ENCODE assay signal across 7 mouse cellular contexts in genomic region chr17:47009898-47010721, GRCm38 (mm10). TPM values are rescaled to one million over a fixed set of nuclear protein-coding genes. Genes with fewer than 3 reads are reported as not detected.
DNase-seq lines count a peak whose midpoint lies in the region; ATAC-seq lines count a peak whose summit lies in the region.

TSS of gene Ubr2 (minus strand) at chr17:47010556.

- DNase-seq in adrenal gland, adult 2 months, result peak; percentile 98
- DNase-seq in embryo, embryonic 11.5 days (ENCODE audit: low read depth, low spot score), result peak; percentile 88
- DNase-seq in gastrocnemius, postnatal 36 days, result peak; percentile 87 to 92
- peak; percentile 88 to 96 for DNase-seq in left cerebral cortex, postnatal 25 days (ENCODE audit: low spot score in 2 of 2)
- DNase-seq in midbrain, embryonic 10.5 days (ENCODE audit: low spot score), result peak; percentile 93
- peak; percentile 79 for DNase-seq in right cerebral cortex, postnatal 4 days

- H3K4me1 ChIP-seq in intestine, embryonic 15.5 days (replicated peaks), result peaks cover 18% of the 10 kb centered on the region; the same call in 1 of the 2 replicates
- peaks cover 22% of the 10 kb centered on the region for H3K4me1 ChIP-seq in midbrain, embryonic 10.5 days

- no peaks in the 10 kb centered on the region for H3K36me3 ChIP-seq in intestine, embryonic 15.5 days
- peaks cover 13% of the 10 kb centered on the region for H3K36me3 ChIP-seq in midbrain, embryonic 10.5 days

- under 1% methylated on average over 77 of the region's 77 CpGs for WGBS in intestine, embryonic 15.5 days
- under 1% methylated on average over 76 of the region's 77 CpGs for WGBS in midbrain, embryonic 10.5 days

- peak within 1 kb of the TSS; percentile 92 for H3K9ac ChIP-seq in intestine, embryonic 15.5 days

- peak within 1 kb of the TSS; percentile 78 for H3K4me2 ChIP-seq in intestine, embryonic 15.5 days (replicated peaks)

- intact Hi-C loops in gastrocnemius, postnatal 36 days (cut with DNase I), result no loop called here
- intact Hi-C loops in left cerebral cortex, postnatal 25 days (cut with DNase I), result no loop called here

- peak within 1 kb of the TSS; percentile 96 for H3K27ac ChIP-seq in intestine, embryonic 15.5 days
- peak within 1 kb of the TSS; percentile 97 for H3K27ac ChIP-seq in midbrain, embryonic 10.5 days (replicated peaks)

- no peaks in the 10 kb centered on the region for H3K27me3 ChIP-seq in intestine, embryonic 15.5 days (replicated peaks)
- H3K27me3 ChIP-seq in midbrain, embryonic 10.5 days (ENCODE audit: low read depth, poor library complexity, severe bottlenecking), result no peaks in the 10 kb centered on the region; the same call in 1 of the 2 replicates

- peak within 1 kb of the TSS; percentile 96 for H3K4me3 ChIP-seq in intestine, embryonic 15.5 days (replicated peaks)
- H3K4me3 ChIP-seq in midbrain, embryonic 10.5 days, result peak within 1 kb of the TSS; percentile 96

- peak; percentile 97 for ATAC-seq in intestine, embryonic 15.5 days

- H3K9me3 ChIP-seq in intestine, embryonic 15.5 days, result no peaks in the 10 kb centered on the region
- no peaks in the 10 kb centered on the region for H3K9me3 ChIP-seq in midbrain, embryonic 10.5 days (replicated peaks)

RNA-seq across cellular contexts. Expression of gene Ubr2, which starts in this region (rescaled TPM):
- total RNA-seq in adrenal gland, adult 2 months (2021), result 10 to 100 TPM; 57.6 to 87.4 TPM
- 36.2 and 41.4 TPM in 2 replicates for polyA plus RNA-seq in adrenal gland, adult 2 months (2012; rRNA removed)
- total RNA-seq in gastrocnemius, postnatal 36 days (2021), result 10 to 100 TPM; 50.2 to 54.2 TPM
- 14.1 and 15.0 TPM in 2 replicates for polyA plus RNA-seq in intestine, embryonic 15.5 days (2015; fragmentation: Nextera tagmentation; extraction: Ambion mirVana)
- total RNA-seq in left cerebral cortex, postnatal 25 days (2021), result 10 to 100 TPM; 50.6 to 57.0 TPM
- 15.5 and 16.5 TPM in 2 replicates for polyA plus RNA-seq in midbrain, embryonic 10.5 days (2016; fragmentation: Nextera tagmentation; extraction: Ambion mirVana)

Comparison
In these comparisons a context has a peak if more than half of its experiments do, and no peak if none do; other contexts are left out.
1. Peak in every context shown above with its lines: DNase-seq, ATAC-seq, H3K4me3 ChIP-seq and H3K27ac ChIP-seq.